Mouse (Mus musculus) G1E (cell line): Measurements from ENCODE around the gene Ugt1a6b.
"Not testable (repeated sequence)": the region's sequence is repeated elsewhere in the genome, so short reads cannot be mapped to it uniquely, and the experiment has no call there.

ENCODE experiments used
- CTCF ChIP-seq: IDR thresholded peaks from 2 replicates; pipeline ENCODE4 v1.5.1; 2012; ENCODE audit warnings: low read depth, low read length, inconsistent platforms, mixed read lengths
- GATA1 ChIP-seq: IDR thresholded peaks from 2 replicates; pipeline ENCODE4 v1.6.1; 2012; ENCODE audit warnings: borderline replicate concordance, low read length, inconsistent platforms, mixed read lengths
- TAL1 ChIP-seq: conservative IDR thresholded peaks from 2 replicates; pipeline ENCODE4 v1.6.1; 2012; ENCODE audit warnings: low read depth, low read length, inconsistent platforms, mixed read lengths

GRCm38 (mm10) chr1:88225301-88225700, 122.2 kb downstream of the Ugt1a6b start:
- TF ChIP-seq CTCF, TAL1, GATA1: not testable (repeated sequence)
